Comparison of ENCODE assay signal across 8 mouse cellular contexts in genomic region chr12:77052853-77053252, GRCm38 (mm10).
DNase-seq lines count a peak whose midpoint lies in the region; ATAC-seq lines count a peak whose summit lies in the region.

No protein-coding gene starts in this region.

- no peak overlapping the region for H3K4me2 ChIP-seq in limb, embryonic 11.5 days (ENCODE audit: low read depth, severe bottlenecking)
- no peak overlapping the region for H3K4me2 ChIP-seq in embryonic facial prominence, embryonic 14.5 days (ENCODE audit: low read depth, low read length)

- H3K27me3 ChIP-seq in limb, embryonic 11.5 days (ENCODE audit: control insufficient read depth, insufficient read depth, low read length), result no peaks in the 10 kb centered on the region
- peaks cover 32% of the 10 kb centered on the region for H3K27me3 ChIP-seq in limb, embryonic 10.5 days (ENCODE audit: low read depth, poor library complexity, severe bottlenecking)
- H3K27me3 ChIP-seq in embryonic facial prominence, embryonic 14.5 days (replicated peaks; ENCODE audit: control insufficient read depth, insufficient read depth, low read length), result peaks cover 13% of the 10 kb centered on the region

- peak; percentile 51 for DNase-seq in limb, embryonic 11.5 days (ENCODE audit: low spot score)
- DNase-seq in limb, embryonic 10.5 days (ENCODE audit: low spot score), result no peak
- peak; percentile 83 for DNase-seq in adrenal gland, adult 8-10 months
- peak; percentile 35 for DNase-seq in embryonic facial prominence, embryonic 14.5 days (ENCODE audit: low spot score)
- peak; percentile 30 to 32 for DNase-seq in left cerebral cortex, adult 18-20 months (ENCODE audit: low spot score in 2 of 2)
- DNase-seq in thymus, postnatal 0 days (ENCODE audit: low spot score), result peak; percentile 73

- 74% methylated on average over 6 of the region's 6 CpGs for WGBS in limb, embryonic 11.5 days
- WGBS in limb, embryonic 10.5 days, result 73% methylated on average over 6 of the region's 6 CpGs
- WGBS in embryonic facial prominence, embryonic 14.5 days, result 66% methylated on average over 6 of the region's 6 CpGs

- H3K4me3 ChIP-seq in limb, embryonic 11.5 days (ENCODE audit: low read depth, low read length), result no peak overlapping the region
- no peak overlapping the region for H3K4me3 ChIP-seq in limb, embryonic 10.5 days
- H3K4me3 ChIP-seq in embryonic facial prominence, embryonic 14.5 days (ENCODE audit: low read depth, low read length), result no peak overlapping the region

- H3K9ac ChIP-seq in limb, embryonic 11.5 days (ENCODE audit: low read length), result no peak overlapping the region
- no peak overlapping the region for H3K9ac ChIP-seq in embryonic facial prominence, embryonic 14.5 days (ENCODE audit: low read depth, low read length)

- H3K36me3 ChIP-seq in limb, embryonic 11.5 days (ENCODE audit: control insufficient read depth, insufficient read depth, low read length), result no peaks in the 10 kb centered on the region
- no peaks in the 10 kb centered on the region for H3K36me3 ChIP-seq in limb, embryonic 10.5 days
- H3K36me3 ChIP-seq in embryonic facial prominence, embryonic 14.5 days (ENCODE audit: control insufficient read depth, insufficient read depth, low read length), result no peaks in the 10 kb centered on the region

- ATAC-seq in limb, embryonic 11.5 days (ENCODE audit: insufficient number of reproducible peaks, low FRiP score, low TSS enrichment, low read depth), result no peak
- peak; percentile 60; the same call in 1 of the 2 replicates for ATAC-seq in embryonic facial prominence, embryonic 14.5 days (ENCODE audit: low read depth)
- peak; percentile 91 for ATAC-seq in inflammation-experienced regulatory T-cells, adult 6 months
- ATAC-seq in monocyte, adult 5-6 weeks (replicated peaks; ENCODE audit: insufficient number of reproducible peaks, low FRiP score, low TSS enrichment, poor library complexity, severe bottlenecking), result peak; percentile 66; the same call in 1 of the 2 replicates

- H3K9me3 ChIP-seq in limb, embryonic 11.5 days (ENCODE audit: control insufficient read depth, low read length), result no peaks in the 10 kb centered on the region
- no peaks in the 10 kb centered on the region for H3K9me3 ChIP-seq in limb, embryonic 10.5 days (replicated peaks)
- no peaks in the 10 kb centered on the region for H3K9me3 ChIP-seq in embryonic facial prominence, embryonic 14.5 days (ENCODE audit: control insufficient read depth, low read length)

- no peak overlapping the region for H3K27ac ChIP-seq in limb, embryonic 11.5 days (replicated peaks; ENCODE audit: low read depth, low read length)
- no peak overlapping the region for H3K27ac ChIP-seq in limb, embryonic 10.5 days
- H3K27ac ChIP-seq in embryonic facial prominence, embryonic 14.5 days (replicated peaks; ENCODE audit: low read depth, low read length), result no peak overlapping the region

- H3K4me1 ChIP-seq in limb, embryonic 11.5 days (ENCODE audit: control insufficient read depth, insufficient read depth, low read length), result no peaks in the 10 kb centered on the region
- peaks cover 14% of the 10 kb centered on the region for H3K4me1 ChIP-seq in limb, embryonic 10.5 days
- no peaks in the 10 kb centered on the region for H3K4me1 ChIP-seq in embryonic facial prominence, embryonic 14.5 days (ENCODE audit: control insufficient read depth, insufficient read depth, low read length)
